24 mouse cellular contexts compared by ENCODE assay signal in genomic region chr1:74351185-74351769, GRCm38 (mm10). TPM values are rescaled to one million over a fixed set of nuclear protein-coding genes. Genes with fewer than 3 reads are reported as not detected.
DNase-seq lines count a peak whose midpoint lies in the region; ATAC-seq lines count a peak whose summit lies in the region.
"Had no signal": no experiment of that assay in that cellular context is flagged by ENCODE, and none has a peak within 500 bp of the region (broad histone marks: within the 10 kb centered on the region; RNA-seq: fewer than 3 reads in every experiment).

No protein-coding gene starts in this region.

- H3K9ac ChIP-seq in hindbrain, embryonic 13.5 days, result no peak overlapping the region
- H3K9ac ChIP-seq: embryonic facial prominence, embryonic 12.5 days; embryonic facial prominence, embryonic 15.5 days; forebrain, embryonic 15.5 days; heart, embryonic 13.5 days; hindbrain, embryonic 15.5 days had no signal

- no peaks in the 10 kb centered on the region for H3K9me3 ChIP-seq in hindbrain, embryonic 13.5 days
- H3K9me3 ChIP-seq: embryonic facial prominence, embryonic 12.5 days; embryonic facial prominence, embryonic 15.5 days; forebrain, embryonic 15.5 days; heart, embryonic 10.5 days; heart, embryonic 13.5 days; hindbrain, embryonic 15.5 days had no signal

- peaks cover 54% of the 10 kb centered on the region for H3K36me3 ChIP-seq in hindbrain, embryonic 13.5 days

- no peak overlapping the region for H3K4me3 ChIP-seq in hindbrain, embryonic 13.5 days
- H3K4me3 ChIP-seq: embryonic facial prominence, embryonic 12.5 days; embryonic facial prominence, embryonic 15.5 days; forebrain, embryonic 15.5 days; heart, adult 2 months; heart, embryonic 10.5 days; heart, embryonic 13.5 days; hindbrain, embryonic 15.5 days had no signal

- H3K27me3 ChIP-seq in hindbrain, embryonic 13.5 days, result no peaks in the 10 kb centered on the region
- H3K27me3 ChIP-seq: embryonic facial prominence, embryonic 12.5 days; embryonic facial prominence, embryonic 15.5 days; forebrain, embryonic 15.5 days; heart, embryonic 13.5 days; hindbrain, embryonic 15.5 days had no signal

- peak; percentile 19 for ATAC-seq in activated CD4-positive, CD25-positive, alpha-beta regulatory T cell, adult 4 months
- ATAC-seq in hindbrain, embryonic 13.5 days (ENCODE audit: low FRiP score), result no peak
- ATAC-seq: forebrain, embryonic 15.5 days; intestine, embryonic 16.5 days had no signal

- H3K4me2 ChIP-seq in hindbrain, embryonic 13.5 days, result no peak overlapping the region
- H3K4me2 ChIP-seq: embryonic facial prominence, embryonic 12.5 days; embryonic facial prominence, embryonic 15.5 days; forebrain, embryonic 15.5 days; heart, embryonic 13.5 days; hindbrain, embryonic 15.5 days had no signal

- peak; percentile 26 for DNase-seq in 3T3-L1 (ENCODE audit: low read depth, low spot score)
- peak; percentile 25 for DNase-seq in CD4-positive, CD25-positive, alpha-beta regulatory T cell, adult 2 months (ENCODE audit: low read depth, low spot score)
- no peak for DNase-seq in ovary, postnatal 14 days (ENCODE audit: low spot score)
- no peak for DNase-seq in kidney, postnatal 4 days
- DNase-seq: adrenal gland, postnatal 10 days; cerebellum, adult 11 months; cerebellum, adult 2 months; cerebellum, adult 9-11 months; cerebellum, postnatal 25 days; gastrocnemius, postnatal 25 days; heart, adult 2 months; heart, postnatal 14 days; heart, postnatal 4 days; kidney, adult 18-20 months had no signal

- no peaks in the 10 kb centered on the region for H3K4me1 ChIP-seq in hindbrain, embryonic 13.5 days (replicated peaks)
- H3K4me1 ChIP-seq: embryonic facial prominence, embryonic 12.5 days; forebrain, embryonic 15.5 days; hindbrain, embryonic 15.5 days had no signal

- H3K27ac ChIP-seq in hindbrain, embryonic 13.5 days, result no peak overlapping the region
- H3K27ac ChIP-seq: embryonic facial prominence, embryonic 12.5 days; embryonic facial prominence, embryonic 15.5 days; forebrain, embryonic 15.5 days; heart, adult 2 months; heart, embryonic 10.5 days; hindbrain, embryonic 15.5 days had no signal

- 90% methylated on average over 13 of the region's 13 CpGs for WGBS in hindbrain, embryonic 13.5 days

RNA-seq across cellular contexts. Expression of gene Catip, which starts 10.6 kb away (rescaled TPM):
- polyA plus RNA-seq in activated CD4-positive, CD25-positive, alpha-beta regulatory T cell, adult 4 months (2017; shearing (Covaris generic)), result not detected
- 0.80 and 1.6 TPM in 2 replicates for polyA plus RNA-seq in hindbrain, embryonic 13.5 days (2015; fragmentation: Nextera tagmentation; extraction: Ambion mirVana)
- polyA plus RNA-seq: C2C12 had no signal

RNA-seq across cellular contexts. Expression of gene Slc11a1, which starts 23.7 kb away (rescaled TPM):
- under 1 TPM; 0.42 to 0.97 TPM for polyA plus RNA-seq in activated CD4-positive, CD25-positive, alpha-beta regulatory T cell, adult 4 months (2017; shearing (Covaris generic))
- 2.4 and 2.5 TPM in 2 replicates for polyA plus RNA-seq in hindbrain, embryonic 13.5 days (2015; fragmentation: Nextera tagmentation; extraction: Ambion mirVana)

RNA-seq across cellular contexts. Expression of gene Ctdsp1, which starts 40.0 kb away (rescaled TPM):
- polyA plus RNA-seq in activated CD4-positive, CD25-positive, alpha-beta regulatory T cell, adult 4 months (2017; shearing (Covaris generic)), result 10 to 100 TPM; 29.9 to 31.9 TPM
- 18.5 and 19.8 TPM in 2 replicates for polyA plus RNA-seq in hindbrain, embryonic 13.5 days (2015; fragmentation: Nextera tagmentation; extraction: Ambion mirVana)

RNA-seq across cellular contexts. Expression of gene Tmbim1, which starts 45.9 kb away (rescaled TPM):
- 10 to 100 TPM; 13.1 to 16.1 TPM for polyA plus RNA-seq in activated CD4-positive, CD25-positive, alpha-beta regulatory T cell, adult 4 months (2017; shearing (Covaris generic))
- polyA plus RNA-seq in hindbrain, embryonic 13.5 days (2015; fragmentation: Nextera tagmentation; extraction: Ambion mirVana), result 7.8 and 8.6 TPM in 2 replicates

RNA-seq across cellular contexts. Expression of gene Vil1, which starts 57.9 kb away (rescaled TPM):
- under 1 TPM in 1 of 2 experiments, not detected in 1; 0.13 TPM for polyA plus RNA-seq in activated CD4-positive, CD25-positive, alpha-beta regulatory T cell, adult 4 months (2017; shearing (Covaris generic))
- 0.16 and 0.18 TPM in 2 replicates for polyA plus RNA-seq in hindbrain, embryonic 13.5 days (2015; fragmentation: Nextera tagmentation; extraction: Ambion mirVana)

Comparison
In these comparisons a context has a peak if more than half of its experiments do, and no peak if none do; other contexts are left out.
1. DNase-seq: peak in 3T3-L1 (single experiment) and CD4-positive, CD25-positive, alpha-beta regulatory T cell, adult 2 months (single experiment); none in ovary, postnatal 14 days (single experiment) and kidney, postnatal 4 days (0 of 2).